Mouse (Mus musculus) erythroblast, adult 5-6 weeks (primary cell): ENCODE measurements around the gene Mms19. TPM values are rescaled to one million over a fixed set of nuclear protein-coding genes. Genes with fewer than 3 reads are reported as not detected.

Experiments used
- ATAC-seq: replicated peaks from 2 replicates; pipeline ENCODE4 v1.8.0; 2016; ENCODE audit warnings: moderate number of reproducible peaks, mild to moderate bottlenecking, moderate TSS enrichment, inconsistent platforms; ENCODE audit not compliant: poor library complexity, low FRiP score, severe bottlenecking
- total RNA-seq, 2 experiments: library from RNA; stranded (forward) in 1 of 2; stranded (reverse) in 1 of 2; fragments of 150-400 nt in 1 of 2; fragments of 200-764, 138-1000 nt in 1 of 2; gene quantifications; 2 replicates each; pipeline versions ENCODE4 v1.2.3 to v1.2.4; 2015 to 2017; ENCODE audit warnings: low replicate concordance in 2 of 2

The Mms19 gene
- total RNA-seq, 2 experiments from 2014 or later: 10.0 to 13.9 TPM

GRCm38 (mm10) chr19:41906311-41907078 is 74.5 kb downstream of the Mms19 start:
- ATAC-seq: no peak

GRCm38 (mm10) chr19:41905246-41905645 is 75.7 kb downstream of the Mms19 start:
- ATAC-seq: no peak

GRCm38 (mm10) chr19:41902848-41903593 is 77.9 kb downstream of the Mms19 start:
- no peak for ATAC-seq

GRCm38 (mm10) chr19:41901696-41902095 is 79.3 kb downstream of the Mms19 start:
- no peak for ATAC-seq

GRCm38 (mm10) chr19:41900495-41901090 is 80.4 kb downstream of the Mms19 start:
- no peak for ATAC-seq

GRCm38 (mm10) chr19:41898860-41899259 is 82.1 kb downstream of the Mms19 start:
- peak; percentile 50; the same call in 1 of the 2 replicates for ATAC-seq

- ATAC-seq: no peak
These were observed 84.6 kb downstream of the Mms19 start for GRCm38 (mm10) chr19:41896319-41896711.

- ATAC-seq: peak; percentile 95
These were observed 85.3 kb downstream of the Mms19 start, which contains the start of gene Rrp12 for GRCm38 (mm10) chr19:41895460-41896318. TSS of gene Rrp12 (minus strand) at chr19:41896173.

GRCm38 (mm10) chr19:41894959-41895358 is 86.0 kb downstream of the Mms19 start:
- ATAC-seq: no peak

Other genes starting within 250 kb of the Mms19 start
- gene Slit1, start 237.5 kb downstream of the Mms19 start, total RNA-seq (2015; ENCODE audit: low replicate concordance): 0.42 TPM in 1 of 2 replicates, not detected in the other
- 0.14 and 0.51 TPM in 2 replicates for gene Slit1, start 237.5 kb downstream of the Mms19 start, total RNA-seq (2017; ENCODE audit: low replicate concordance)
- gene Arhgap19, start 179.1 kb downstream of the Mms19 start, total RNA-seq (2015; ENCODE audit: low replicate concordance): 17.5 and 28.6 TPM in 2 replicates
- 28.1 and 28.3 TPM in 2 replicates for gene Arhgap19, start 179.1 kb downstream of the Mms19 start, total RNA-seq (2017; ENCODE audit: low replicate concordance)
- 0.77 and 3.1 TPM in 2 replicates for gene Frat1, start 151.2 kb downstream of the Mms19 start, total RNA-seq (2015; ENCODE audit: low replicate concordance)
- 2.1 and 5.3 TPM in 2 replicates for gene Frat1, start 151.2 kb downstream of the Mms19 start, total RNA-seq (2017; ENCODE audit: low replicate concordance)
- gene Frat2, start 133.0 kb downstream of the Mms19 start, total RNA-seq (2015; ENCODE audit: low replicate concordance): 2.3 and 4.8 TPM in 2 replicates
- 3.6 and 11.0 TPM in 2 replicates for gene Frat2, start 133.0 kb downstream of the Mms19 start, total RNA-seq (2017; ENCODE audit: low replicate concordance)
- gene Rrp12, start 85.0 kb downstream of the Mms19 start, total RNA-seq (2015; ENCODE audit: low replicate concordance): 0.63 and 2.9 TPM in 2 replicates
- gene Rrp12, start 85.0 kb downstream of the Mms19 start, total RNA-seq (2017; ENCODE audit: low replicate concordance): 2.4 and 2.6 TPM in 2 replicates
- 154 and 190 TPM in 2 replicates for gene Pgam1, start 69.2 kb downstream of the Mms19 start, total RNA-seq (2015; ENCODE audit: low replicate concordance)
- 58.1 and 69.4 TPM in 2 replicates for gene Pgam1, start 69.2 kb downstream of the Mms19 start, total RNA-seq (2017; ENCODE audit: low replicate concordance)
- gene Exosc1, start 47.7 kb downstream of the Mms19 start, total RNA-seq (2015; ENCODE audit: low replicate concordance): 14.0 and 14.6 TPM in 2 replicates
- 12.8 and 14.1 TPM in 2 replicates for gene Exosc1, start 47.7 kb downstream of the Mms19 start, total RNA-seq (2017; ENCODE audit: low replicate concordance)
- gene Zdhhc16, start 47.7 kb downstream of the Mms19 start, total RNA-seq (2015; ENCODE audit: low replicate concordance): 20.2 and 22.6 TPM in 2 replicates
- gene Zdhhc16, start 47.7 kb downstream of the Mms19 start, total RNA-seq (2017; ENCODE audit: low replicate concordance): 6.4 and 19.0 TPM in 2 replicates
- gene Ubtd1, start 606 bp upstream of the Mms19 start, total RNA-seq (2015; ENCODE audit: low replicate concordance): 1.9 and 3.7 TPM in 2 replicates
- 2.4 and 3.7 TPM in 2 replicates for gene Ubtd1, start 606 bp upstream of the Mms19 start, total RNA-seq (2017; ENCODE audit: low replicate concordance)
- gene Ankrd2, start 54.8 kb upstream of the Mms19 start, total RNA-seq (2015; ENCODE audit: low replicate concordance): not detected in 2 replicates
- not detected in 2 replicates for gene Ankrd2, start 54.8 kb upstream of the Mms19 start, total RNA-seq (2017; ENCODE audit: low replicate concordance)
- gene Hoga1, start 64.5 kb upstream of the Mms19 start, total RNA-seq (2015; ENCODE audit: low replicate concordance): 0.63 TPM in 1 of 2 replicates, not detected in the other
- not detected in 2 replicates for gene Hoga1, start 64.5 kb upstream of the Mms19 start, total RNA-seq (2017; ENCODE audit: low replicate concordance)
- gene 4933411K16Rik, start 71.1 kb upstream of the Mms19 start, total RNA-seq (2015; ENCODE audit: low replicate concordance): not detected in 2 replicates
- gene 4933411K16Rik, start 71.1 kb upstream of the Mms19 start, total RNA-seq (2017; ENCODE audit: low replicate concordance): 0.42 TPM in 1 of 2 replicates, not detected in the other
- not detected in 2 replicates for gene Morn4, start 105.2 kb upstream of the Mms19 start, total RNA-seq (2015; ENCODE audit: low replicate concordance)
- gene Morn4, start 105.2 kb upstream of the Mms19 start, total RNA-seq (2017; ENCODE audit: low replicate concordance): not detected in 2 replicates
- gene Pi4k2a, start 109.3 kb upstream of the Mms19 start, total RNA-seq (2015; ENCODE audit: low replicate concordance): 4.0 TPM in 2 replicates
- 3.4 and 6.6 TPM in 2 replicates for gene Pi4k2a, start 109.3 kb upstream of the Mms19 start, total RNA-seq (2017; ENCODE audit: low replicate concordance)
- gene Avpi1, start 147.9 kb upstream of the Mms19 start, total RNA-seq (2015; ENCODE audit: low replicate concordance): 5.2 TPM in 1 of 2 replicates, not detected in the other
- 0.34 TPM in 1 of 2 replicates, not detected in the other for gene Avpi1, start 147.9 kb upstream of the Mms19 start, total RNA-seq (2017; ENCODE audit: low replicate concordance)
- 3.8 and 5.9 TPM in 2 replicates for gene Marveld1, start 166.2 kb upstream of the Mms19 start, total RNA-seq (2015; ENCODE audit: low replicate concordance)
- 3.2 and 5.3 TPM in 2 replicates for gene Marveld1, start 166.2 kb upstream of the Mms19 start, total RNA-seq (2017; ENCODE audit: low replicate concordance)
- 3.8 and 8.1 TPM in 2 replicates for gene Zfyve27, start 182.8 kb upstream of the Mms19 start, total RNA-seq (2015; ENCODE audit: low replicate concordance)
- gene Zfyve27, start 182.8 kb upstream of the Mms19 start, total RNA-seq (2017; ENCODE audit: low replicate concordance): 12.0 and 22.6 TPM in 2 replicates
- gene Sfrp5, start 221.1 kb upstream of the Mms19 start, total RNA-seq (2015; ENCODE audit: low replicate concordance): not detected in 2 replicates
- gene Sfrp5, start 221.1 kb upstream of the Mms19 start, total RNA-seq (2017; ENCODE audit: low replicate concordance): not detected in 2 replicates